Comparison of ENCODE assay signal across 18 mouse cellular contexts in genomic region chr14:86101497-86101896, GRCm38 (mm10).
"Had no signal": no experiment of that assay in that cellular context is flagged by ENCODE, and none has a peak within 500 bp of the region (broad histone marks: within the 10 kb centered on the region; RNA-seq: fewer than 3 reads in every experiment).

No protein-coding gene starts in this region.

- H3K27me3 ChIP-seq: kidney, embryonic 15.5 days; liver, embryonic 13.5 days; megakaryocyte, embryonic 14.5 days; midbrain, embryonic 13.5 days; neural tube, embryonic 13.5 days had no signal

- H3K4me3 ChIP-seq: kidney, embryonic 15.5 days; left cerebral cortex, adult 2 months; liver, embryonic 13.5 days; megakaryocyte, embryonic 14.5 days; midbrain, embryonic 10.5 days; midbrain, embryonic 13.5 days; myocyte; neural tube, embryonic 13.5 days had no signal

- H3K9ac ChIP-seq: kidney, embryonic 15.5 days; liver, embryonic 13.5 days; midbrain, embryonic 13.5 days; neural tube, embryonic 13.5 days had no signal

- H3K9me3 ChIP-seq: kidney, embryonic 15.5 days; liver, embryonic 13.5 days; megakaryocyte, embryonic 14.5 days; midbrain, embryonic 10.5 days; midbrain, embryonic 13.5 days; neural tube, embryonic 13.5 days had no signal

- H3K36me3 ChIP-seq: kidney, embryonic 15.5 days; liver, embryonic 13.5 days; midbrain, embryonic 10.5 days; midbrain, embryonic 13.5 days; neural tube, embryonic 13.5 days had no signal

- DNase-seq: kidney, adult 2 months; kidney, postnatal 10 days; kidney, postnatal 36 days; layer of hippocampus, postnatal 36 days; liver, embryonic 13.5 days; retina, postnatal 1 day; right cerebral cortex, postnatal 25 days; spleen, adult 18-20 months; thymus, postnatal 25 days had no signal

- H3K27ac ChIP-seq: kidney, embryonic 15.5 days; left cerebral cortex, adult 2 months; liver, embryonic 13.5 days; midbrain, embryonic 10.5 days; midbrain, embryonic 13.5 days; neural tube, embryonic 13.5 days had no signal

- ATAC-seq: intestine, postnatal 0 days; midbrain, embryonic 13.5 days; midbrain, embryonic 16.5 days had no signal

- H3K4me1 ChIP-seq: kidney, embryonic 15.5 days; liver, embryonic 13.5 days; megakaryocyte, embryonic 14.5 days; midbrain, embryonic 10.5 days; midbrain, embryonic 13.5 days; neural tube, embryonic 13.5 days had no signal

- H3K4me2 ChIP-seq: kidney, embryonic 15.5 days; liver, embryonic 13.5 days; midbrain, embryonic 13.5 days; neural tube, embryonic 13.5 days had no signal
